Comparison of ENCODE assay signal across 8 mouse cellular contexts in genomic region chr9:44319105-44319886, GRCm38 (mm10). TPM values are rescaled to one million over a fixed set of nuclear protein-coding genes. Genes with fewer than 3 reads are reported as not detected.
DNase-seq lines count a peak whose midpoint lies in the region; ATAC-seq lines count a peak whose summit lies in the region.

No protein-coding gene starts in this region.

- DNase-seq in cerebellum, adult 11-12 months: peak; percentile 55
- no peak for DNase-seq in cerebellum, postnatal 14 days
- peak; percentile 57 to 58 for DNase-seq in right cerebral cortex, postnatal 10 days (ENCODE audit: low spot score in 2 of 2)
- DNase-seq in right cerebral cortex, postnatal 36 days (ENCODE audit: low spot score in 2 of 2): no peak
- peak; percentile 23 for DNase-seq in lung, postnatal 14 days
- peak; percentile 34 to 49 for DNase-seq in thymus, adult 18-20 months

- H3K27ac ChIP-seq in embryonic facial prominence, embryonic 12.5 days: peak overlapping the region; percentile 57; the same call in 1 of the 2 replicates
- H3K27ac ChIP-seq in hindbrain, embryonic 16.5 days (ENCODE audit: low read depth, low read length): peak overlapping the region; percentile 81

- WGBS in embryonic facial prominence, embryonic 12.5 days: 2% methylated on average over 37 of the region's 37 CpGs
- WGBS in hindbrain, embryonic 16.5 days: 2% methylated on average over 31 of the region's 37 CpGs

- no peaks in the 10 kb centered on the region for H3K9me3 ChIP-seq in embryonic facial prominence, embryonic 12.5 days
- H3K9me3 ChIP-seq in hindbrain, embryonic 16.5 days (ENCODE audit: control insufficient read depth, low read length): no peaks in the 10 kb centered on the region

- H3K36me3 ChIP-seq in embryonic facial prominence, embryonic 12.5 days: peaks cover 30% of the 10 kb centered on the region
- H3K36me3 ChIP-seq in hindbrain, embryonic 16.5 days (ENCODE audit: control insufficient read depth, insufficient read depth, low read length): peaks cover 11% of the 10 kb centered on the region

- ATAC-seq in embryonic facial prominence, embryonic 12.5 days (ENCODE audit: insufficient number of reproducible peaks, insufficient read depth, low FRiP score, low TSS enrichment): no peak
- ATAC-seq in hindbrain, embryonic 16.5 days: no peak; the same call in 1 of the 2 replicates

- peaks cover 19% of the 10 kb centered on the region for H3K4me1 ChIP-seq in embryonic facial prominence, embryonic 12.5 days
- H3K4me1 ChIP-seq in hindbrain, embryonic 16.5 days (ENCODE audit: control insufficient read depth, insufficient read depth, low read depth, low read length): peaks cover 23% of the 10 kb centered on the region

- peak overlapping the region; percentile 91 for H3K4me3 ChIP-seq in embryonic facial prominence, embryonic 12.5 days
- H3K4me3 ChIP-seq in hindbrain, embryonic 16.5 days (ENCODE audit: low read length): peak overlapping the region; percentile 98

- peak overlapping the region; percentile 89 for H3K9ac ChIP-seq in embryonic facial prominence, embryonic 12.5 days
- peak overlapping the region; percentile 97 for H3K9ac ChIP-seq in hindbrain, embryonic 16.5 days (ENCODE audit: low read depth, low read length)

- H3K4me2 ChIP-seq in embryonic facial prominence, embryonic 12.5 days (replicated peaks): peak overlapping the region; percentile 92
- peak overlapping the region; percentile 90 for H3K4me2 ChIP-seq in hindbrain, embryonic 16.5 days (ENCODE audit: low read length)

- H3K27me3 ChIP-seq in embryonic facial prominence, embryonic 12.5 days: no peaks in the 10 kb centered on the region
- no peaks in the 10 kb centered on the region for H3K27me3 ChIP-seq in hindbrain, embryonic 16.5 days (replicated peaks; ENCODE audit: control insufficient read depth, insufficient read depth, low read length)

RNA-seq across cellular contexts. Expression of gene C2cd2l, which starts 0.8 kb away (rescaled TPM):
- polyA plus RNA-seq in embryonic facial prominence, embryonic 12.5 days (2016; fragmentation: Nextera tagmentation; extraction: Ambion mirVana): 8.5 and 9.4 TPM in 2 replicates
- 23.1 and 27.1 TPM in 2 replicates for polyA plus RNA-seq in hindbrain, embryonic 16.5 days (2015; fragmentation: Nextera tagmentation; extraction: Ambion mirVana)

RNA-seq across cellular contexts. Expression of gene Dpagt1, which starts 6.5 kb away (rescaled TPM):
- polyA plus RNA-seq in embryonic facial prominence, embryonic 12.5 days (2016; fragmentation: Nextera tagmentation; extraction: Ambion mirVana): 37.2 and 39.1 TPM in 2 replicates
- polyA plus RNA-seq in hindbrain, embryonic 16.5 days (2015; fragmentation: Nextera tagmentation; extraction: Ambion mirVana): 32.5 and 42.6 TPM in 2 replicates

RNA-seq across cellular contexts. Expression of gene Hinfp, which starts 13.8 kb away (rescaled TPM):
- polyA plus RNA-seq in embryonic facial prominence, embryonic 12.5 days (2016; fragmentation: Nextera tagmentation; extraction: Ambion mirVana): 26.5 and 28.5 TPM in 2 replicates
- polyA plus RNA-seq in hindbrain, embryonic 16.5 days (2015; fragmentation: Nextera tagmentation; extraction: Ambion mirVana): 22.3 and 26.6 TPM in 2 replicates

RNA-seq across cellular contexts. Expression of gene H2afx, which starts 15.2 kb away (rescaled TPM):
- polyA plus RNA-seq in embryonic facial prominence, embryonic 12.5 days (2016; fragmentation: Nextera tagmentation; extraction: Ambion mirVana): 399 and 416 TPM in 2 replicates
- polyA plus RNA-seq in hindbrain, embryonic 16.5 days (2015; fragmentation: Nextera tagmentation; extraction: Ambion mirVana): 106 and 143 TPM in 2 replicates

RNA-seq across cellular contexts. Expression of gene Hmbs, which starts 24.7 kb away (rescaled TPM):
- 126 TPM in 2 replicates for polyA plus RNA-seq in embryonic facial prominence, embryonic 12.5 days (2016; fragmentation: Nextera tagmentation; extraction: Ambion mirVana)
- 64.0 and 67.4 TPM in 2 replicates for polyA plus RNA-seq in hindbrain, embryonic 16.5 days (2015; fragmentation: Nextera tagmentation; extraction: Ambion mirVana)

Comparison
In these comparisons a context has a peak if more than half of its experiments do, and no peak if none do; other contexts are left out.
1. DNase-seq: peak in cerebellum, adult 11-12 months (single experiment), right cerebral cortex, postnatal 10 days (2 of 2), lung, postnatal 14 days (single experiment) and thymus, adult 18-20 months (2 of 2); none in cerebellum, postnatal 14 days (0 of 2) and right cerebral cortex, postnatal 36 days (0 of 2).